Mouse (Mus musculus) right cerebral cortex, adult 18-20 months (tissue): ENCODE data around the gene Hist2h4.
A peak's percentile ranks its signal among the peaks of the same experiment; 100 is the strongest.
"Not testable (repeated sequence)": the region's sequence is repeated elsewhere in the genome, so short reads cannot be mapped to it uniquely, and the experiment has no call there.

Source experiments
- DNase-seq: peaks from one replicate; pipeline ENCODE4 v3.0.0; 2022; ENCODE audit warnings: mixed read lengths

The Hist2h4 gene

DNA sequence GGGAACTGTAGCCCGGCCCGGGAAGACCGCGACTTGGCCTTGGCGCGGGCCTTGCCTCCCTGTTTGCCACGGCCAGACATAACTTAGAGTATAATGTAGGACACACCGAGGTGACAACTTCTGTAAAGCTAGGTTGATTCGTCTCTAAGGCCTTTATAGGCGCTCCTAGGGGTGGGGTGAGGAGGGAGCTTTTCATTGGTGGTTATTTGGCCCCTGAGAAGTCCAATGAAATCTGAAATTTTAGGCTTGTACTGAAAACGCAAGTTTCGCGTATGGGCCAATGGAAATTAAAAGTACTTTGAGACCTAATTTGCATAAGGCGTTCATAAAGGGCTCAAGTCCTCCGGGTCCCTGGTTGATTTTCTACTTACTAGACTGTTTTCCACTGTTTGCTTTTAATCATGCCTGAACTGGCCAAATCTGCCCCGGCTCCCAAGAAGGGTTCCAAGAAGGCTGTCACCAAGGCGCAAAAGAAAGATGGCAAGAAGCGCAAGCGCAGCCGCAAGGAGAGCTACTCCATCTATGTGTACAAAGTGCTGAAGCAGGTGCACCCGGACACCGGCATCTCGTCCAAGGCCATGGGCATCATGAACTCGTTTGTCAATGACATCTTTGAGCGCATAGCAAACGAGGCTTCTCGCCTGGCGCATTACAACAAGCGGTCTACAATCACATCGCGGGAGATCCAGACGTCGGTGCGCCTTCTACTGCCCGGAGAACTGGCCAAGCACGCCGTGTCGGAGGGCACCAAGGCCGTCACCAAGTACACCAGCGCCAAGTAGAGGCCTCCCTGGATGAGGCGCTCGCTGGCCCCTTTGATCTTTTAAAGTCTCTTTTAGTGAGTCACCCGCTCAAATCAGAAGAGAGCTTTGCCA lies 42.1 kb downstream of the Hist2h4 start, which contains the start of the genes Hist2h2ac and Hist2h2be:
TSS of gene Hist2h2ac (minus strand) at position 116 of the 875 bp plus-strand sequence.
TSS of gene Hist2h2be (plus strand) at position 355 of the 875 bp plus-strand sequence.
- peak; percentile 90 for DNase-seq

DNA sequence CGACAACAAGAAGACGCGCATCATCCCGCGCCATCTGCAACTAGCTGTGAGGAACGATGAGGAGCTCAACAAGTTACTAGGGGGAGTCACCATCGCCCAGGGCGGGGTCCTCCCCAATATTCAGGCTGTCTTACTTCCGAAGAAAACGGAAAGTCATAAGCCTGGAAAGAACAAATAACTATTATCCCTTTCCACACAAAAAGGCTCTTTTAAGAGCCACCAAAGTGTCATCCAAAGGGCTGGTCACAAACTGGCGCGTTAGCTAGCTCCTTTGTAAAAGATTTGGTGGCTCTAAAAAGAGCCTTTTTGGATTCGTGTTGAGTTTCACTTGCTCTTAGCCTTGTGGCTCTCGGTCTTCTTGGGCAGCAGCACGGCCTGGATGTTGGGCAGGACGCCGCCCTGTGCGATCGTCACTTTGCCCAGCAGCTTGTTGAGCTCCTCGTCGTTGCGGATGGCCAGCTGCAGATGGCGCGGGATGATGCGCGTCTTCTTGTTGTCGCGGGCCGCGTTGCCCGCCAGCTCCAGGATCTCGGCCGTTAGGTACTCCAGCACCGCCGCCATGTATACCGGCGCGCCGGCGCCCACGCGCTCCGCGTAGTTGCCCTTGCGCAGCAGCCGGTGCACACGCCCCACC lies 42.9 kb downstream of the Hist2h4 start:
- not testable (repeated sequence) for DNase-seq

DNA sequence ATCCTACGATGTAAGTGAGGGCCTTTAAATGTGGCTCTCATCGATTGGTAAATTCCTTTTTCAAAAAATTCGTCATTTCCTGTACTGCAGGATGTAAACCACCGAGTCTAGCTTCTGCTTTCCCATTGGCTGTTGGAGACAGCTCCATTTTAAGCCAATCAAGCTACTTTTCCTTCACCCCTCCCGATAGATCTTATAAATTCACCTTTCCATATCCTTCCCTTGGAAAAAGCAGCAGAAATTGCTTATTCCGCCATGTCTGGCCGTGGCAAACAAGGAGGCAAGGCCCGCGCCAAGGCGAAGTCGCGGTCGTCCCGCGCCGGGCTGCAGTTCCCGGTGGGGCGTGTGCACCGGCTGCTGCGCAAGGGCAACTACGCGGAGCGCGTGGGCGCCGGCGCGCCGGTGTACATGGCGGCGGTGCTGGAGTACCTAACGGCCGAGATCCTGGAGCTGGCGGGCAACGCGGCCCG lies 43.4 kb downstream of the Hist2h4 start, which contains the start of the genes Bola1 and Hist2h2ab:
TSS of gene Bola1 (minus strand) at position 49 of the 470 bp plus-strand sequence.
TSS of gene Hist2h2ab (plus strand) at position 205 of the 470 bp plus-strand sequence.
- DNase-seq: peak; percentile 82

DNA sequence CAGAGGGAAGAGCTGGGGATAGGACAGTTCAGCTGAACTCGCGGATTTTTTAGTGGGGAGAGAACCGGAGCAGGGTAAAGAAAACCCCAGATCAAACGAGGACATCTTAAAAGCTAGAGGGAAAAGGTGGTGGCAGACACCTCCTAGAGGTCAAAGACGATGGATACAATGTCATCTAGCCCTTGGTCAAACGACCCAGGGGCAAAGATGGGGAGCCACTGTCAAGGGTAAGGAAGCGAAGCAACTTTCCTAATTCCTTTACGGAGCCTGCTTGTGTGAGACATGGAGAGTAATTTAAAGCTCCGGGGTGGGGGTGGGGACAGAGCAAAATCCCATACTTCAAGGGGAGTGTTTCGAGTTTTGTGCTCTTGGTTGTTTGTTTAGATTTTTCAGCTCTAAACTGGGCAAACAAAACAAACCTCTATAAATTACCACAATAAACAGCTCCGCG lies 43.9 kb downstream of the Hist2h4 start:
- no peak for DNase-seq
